Mouse (Mus musculus) macrophage (primary cell): ENCODE data around the gene Olfr564. TPM values are rescaled to one million over a fixed set of nuclear protein-coding genes. Genes with fewer than 3 reads are reported as not detected.

ENCODE experiments used
- H3K27ac ChIP-seq: fragments of 350-480 bp; formaldehyde crosslinking; 2 replicates; pipeline ENCODE4 v1.9.0; 2021
- H3K36me3 ChIP-seq: fragments of 350-480 bp; formaldehyde crosslinking; 2 replicates; pipeline ENCODE4 v1.9.0; 2021; ENCODE audit errors: inconsistent target
- H3K4me3 ChIP-seq: fragments of 350-480 bp; formaldehyde crosslinking; 2 replicates; pipeline ENCODE4 v1.9.0; 2021; ENCODE audit errors: inconsistent target
- H3K79me2 ChIP-seq: fragments of 350-480 bp; formaldehyde crosslinking; 2 replicates; pipeline ENCODE4 v1.9.0; 2021; ENCODE audit errors: inconsistent target
- WGBS: methylation state at CpG from one replicate; pipeline ENCODE4 v1.1.7; 2026; ENCODE audit warnings: inconsistent platforms; ENCODE audit not compliant: missing documents; 5-methylcytosine and 5-hydroxymethylcytosine counted together
- polyA plus RNA-seq: library from polyadenylated mRNA; stranded (reverse); fragments of 250-400 nt; gene quantifications from 3 replicates; pipeline ENCODE4 v1.2.4, GENCODE M21; 2018; ENCODE audit warnings: inconsistent platforms
- total RNA-seq, 78 experiments: library from RNA; depleted of rRNA; stranded (reverse); fragments of 250-400 nt; gene quantifications; 1 replicate in 9 of 78; 2 replicates in 24 of 78; 3 replicates in 43 of 78; 4 replicates in 2 of 78; pipeline ENCODE4 v1.2.4; 2018; ENCODE audit warnings: inconsistent platforms in 56 of 78

The Olfr564 gene
- not detected for total RNA-seq (2018; cell fraction: chromatin; rRNA removed)
- not detected for total RNA-seq (2018; cell fraction: cytosol; rRNA removed)
- not detected for total RNA-seq (2018; cell fraction: nucleus; rRNA removed)
- not detected in 3 replicates for polyA plus RNA-seq

DNA sequence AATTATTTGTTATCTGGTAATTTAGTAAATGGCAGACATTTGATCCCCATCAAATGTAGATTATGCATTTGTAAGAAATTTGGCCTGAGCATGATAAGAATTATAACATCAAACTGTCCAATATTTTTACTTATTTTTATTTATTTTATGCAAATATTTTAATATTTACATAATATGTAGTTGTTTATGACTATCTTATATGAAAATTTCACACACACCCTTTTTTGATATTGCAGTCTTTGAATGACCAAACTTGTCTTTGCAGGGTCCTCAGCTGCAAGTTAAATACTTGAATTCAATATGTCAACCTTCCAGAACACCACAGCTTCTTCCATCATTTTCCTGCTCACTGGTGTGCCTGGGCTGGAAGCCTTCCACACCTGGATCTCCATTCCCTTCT is at the start of gene Olfr564:
Gene Olfr564 (plus strand): TSS at position 301 of the 400 bp plus-strand sequence.
- no peak within 1 kb of the TSS for H3K27ac ChIP-seq
- no peaks in the 10 kb centered on the region for H3K79me2 ChIP-seq
- no peak within 1 kb of the TSS for H3K4me3 ChIP-seq
- H3K36me3 ChIP-seq = no peaks in the 10 kb centered on the region

DNA sequence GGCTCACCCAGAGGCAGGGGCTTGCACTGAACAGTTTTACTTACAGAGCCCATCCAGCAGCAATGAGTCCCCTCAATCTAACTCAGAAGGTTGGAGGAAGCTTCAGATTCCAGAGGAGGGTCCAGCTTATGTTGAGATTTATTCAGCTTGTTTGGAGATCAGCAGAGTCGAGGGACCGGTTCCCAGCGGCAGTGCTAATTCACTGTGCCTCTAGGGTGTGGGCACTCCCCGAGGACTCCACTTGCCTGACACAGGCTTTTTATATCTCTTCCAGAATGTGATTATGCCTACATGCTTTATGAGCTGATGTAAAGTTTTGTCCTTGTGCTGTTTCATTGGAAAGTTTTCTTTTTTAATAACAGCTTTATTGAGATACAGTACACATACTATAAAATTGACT is 44.0 kb upstream of the Olfr564 start, which contains the start of the genes Olfr560 and Olfr78:
Gene Olfr560 (minus strand): TSS at position 101 of the 400 bp plus-strand sequence.
Gene Olfr78 (minus strand): TSS at position 206 of the 400 bp plus-strand sequence.
- Histone ChIP-seq H3K4me3 (no peak within 1 kb of the TSS), H3K36me3 (no peaks in the 10 kb centered on the region), H3K27ac (no peak within 1 kb of the TSS), H3K79me2 (no peaks in the 10 kb centered on the region)
- 84% methylated on average over 4 of the region's 4 CpGs for WGBS

DNA sequence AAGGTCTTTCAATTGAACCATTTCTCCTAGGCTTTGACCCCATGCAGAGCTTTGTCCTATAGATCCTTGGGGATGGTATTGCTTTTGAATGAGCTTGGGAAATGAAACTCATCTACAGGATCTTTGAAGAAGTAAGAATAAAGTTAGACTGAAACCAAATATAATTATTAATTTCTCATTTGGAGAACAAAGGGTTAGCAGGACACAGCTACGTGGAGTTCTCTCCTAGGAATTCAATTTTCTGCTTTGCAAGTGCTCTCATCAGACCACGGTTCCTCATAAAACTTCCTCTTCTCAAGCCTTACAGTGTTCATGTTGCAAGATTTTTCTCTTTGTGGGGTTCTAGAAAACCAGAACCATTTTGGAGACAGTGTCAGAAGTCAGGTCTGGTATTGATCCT is 32.4 kb upstream of the Olfr564 start, which contains the start of gene Olfr561:
Gene Olfr561 (plus strand): TSS at position 301 of the 400 bp plus-strand sequence.
- H3K36me3 ChIP-seq = no peaks in the 10 kb centered on the region
- 0% methylated on average over 2 of the region's 2 CpGs for WGBS
- H3K27ac ChIP-seq = no peak within 1 kb of the TSS
- no peak within 1 kb of the TSS for H3K4me3 ChIP-seq
- H3K79me2 ChIP-seq = no peaks in the 10 kb centered on the region

Other genes with a start within 250 kb of the Olfr564 start
- gene Trim21, start 238.0 kb upstream of the Olfr564 start, polyA plus RNA-seq = 31.3 to 44.4 TPM (median 44.4 TPM) in 3 replicates
- not detected in 3 replicates for gene Olfr550, start 232.0 kb upstream of the Olfr564 start, polyA plus RNA-seq
- gene Olfr551, start 211.6 kb upstream of the Olfr564 start, polyA plus RNA-seq = not detected in 3 replicates
- gene Olfr552, start 205.7 kb upstream of the Olfr564 start, polyA plus RNA-seq = not detected in 3 replicates
- gene Olfr553, start 185.3 kb upstream of the Olfr564 start, polyA plus RNA-seq = not detected in 3 replicates
- not detected in 3 replicates for gene Olfr554, start 165.0 kb upstream of the Olfr564 start, polyA plus RNA-seq
- not detected in 3 replicates for gene Olfr555, start 144.7 kb upstream of the Olfr564 start, polyA plus RNA-seq
- gene Olfr556, start 138.6 kb upstream of the Olfr564 start, polyA plus RNA-seq = not detected in 3 replicates
- 2.3 to 3.3 TPM (median 2.8 TPM) in 3 replicates for gene Trim68, start 116.2 kb upstream of the Olfr564 start, polyA plus RNA-seq
- not detected in 3 replicates for gene Olfr557, start 107.6 kb upstream of the Olfr564 start, polyA plus RNA-seq
- gene Olfr558, start 101.3 kb upstream of the Olfr564 start, polyA plus RNA-seq = not detected in 3 replicates
- not detected in 3 replicates for gene Olfr33, start 84.4 kb upstream of the Olfr564 start, polyA plus RNA-seq
- not detected in 3 replicates for gene Olfr559, start 76.0 kb upstream of the Olfr564 start, polyA plus RNA-seq
- not detected in 3 replicates for gene Olfr560, start 44.1 kb upstream of the Olfr564 start, polyA plus RNA-seq
- not detected in 3 replicates for gene Olfr78, start 44.0 kb upstream of the Olfr564 start, polyA plus RNA-seq
- gene Olfr561, start 32.3 kb upstream of the Olfr564 start, polyA plus RNA-seq = not detected in 3 replicates
- not detected in 3 replicates for gene Olfr566, start 55.3 kb downstream of the Olfr564 start, polyA plus RNA-seq
- not detected in 3 replicates for gene Olfr568, start 73.6 kb downstream of the Olfr564 start, polyA plus RNA-seq
- not detected in 3 replicates for gene Olfr569, start 87.4 kb downstream of the Olfr564 start, polyA plus RNA-seq
- not detected in 3 replicates for gene Olfr570, start 91.1 kb downstream of the Olfr564 start, polyA plus RNA-seq
- gene Olfr571, start 114.1 kb downstream of the Olfr564 start, polyA plus RNA-seq = not detected in 3 replicates
- gene Olfr572, start 120.9 kb downstream of the Olfr564 start, polyA plus RNA-seq = not detected in 3 replicates
- gene Olfr573-ps1, start 139.1 kb downstream of the Olfr564 start, polyA plus RNA-seq = not detected in 3 replicates
- not detected in 3 replicates for gene Olfr574, start 145.0 kb downstream of the Olfr564 start, polyA plus RNA-seq
- gene Olfr575, start 155.3 kb downstream of the Olfr564 start, polyA plus RNA-seq = not detected in 3 replicates
- gene Olfr576, start 159.2 kb downstream of the Olfr564 start, polyA plus RNA-seq = not detected in 3 replicates
- not detected in 3 replicates for gene Olfr577, start 172.5 kb downstream of the Olfr564 start, polyA plus RNA-seq
- not detected in 3 replicates for gene Olfr578, start 185.8 kb downstream of the Olfr564 start, polyA plus RNA-seq
- gene Olfr582, start 234.5 kb downstream of the Olfr564 start, polyA plus RNA-seq = not detected in 3 replicates
- not detected in 3 replicates for gene Olfr583, start 247.8 kb downstream of the Olfr564 start, polyA plus RNA-seq